Mouse (Mus musculus): Measurements from ENCODE around the gene Gstm5.
"Not testable (repeated sequence)": the region's sequence is repeated elsewhere in the genome, so short reads cannot be mapped to it uniquely, and the experiment has no call there.

The Gstm5 gene

DNA sequence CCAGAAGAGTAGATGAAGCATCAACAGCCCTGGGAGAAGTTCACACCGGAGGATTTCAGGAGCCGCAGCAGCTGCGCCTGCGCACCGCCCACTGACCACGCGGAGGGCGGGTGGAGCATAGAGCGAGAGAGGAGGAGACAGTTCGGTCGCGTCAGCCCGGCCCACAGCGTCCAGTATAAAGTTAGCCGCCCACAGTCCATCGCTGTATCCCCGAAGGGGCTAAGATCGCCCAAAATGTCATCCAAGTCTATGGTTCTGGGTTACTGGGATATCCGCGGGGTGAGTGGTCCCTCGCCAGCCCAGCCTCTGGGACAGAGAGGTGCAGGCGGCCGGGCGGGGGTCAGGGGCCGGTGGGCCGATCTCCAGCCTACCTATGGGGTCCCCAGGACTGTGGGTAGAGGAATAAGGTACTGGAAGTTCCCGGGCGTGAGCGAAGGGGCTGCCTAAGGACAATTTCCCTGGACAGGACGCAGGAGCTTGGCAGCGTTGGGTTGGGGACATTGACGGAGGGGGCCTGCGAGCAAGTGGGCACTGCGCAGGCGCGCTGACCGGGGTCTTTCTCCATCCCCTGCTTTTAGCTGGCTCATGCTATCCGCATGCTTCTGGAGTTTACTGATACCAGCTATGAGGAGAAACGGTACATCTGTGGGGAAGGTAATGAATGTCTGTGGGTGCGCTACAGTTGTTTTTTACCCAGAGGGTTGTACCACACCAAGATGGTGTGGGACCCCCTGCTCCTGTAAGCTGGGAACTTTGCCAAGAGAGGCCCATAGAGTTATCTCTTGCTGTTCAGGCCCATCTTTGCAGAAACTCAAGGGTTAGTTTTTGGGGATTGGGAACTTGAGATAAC lies at the start of gene Gstm5:
Gene Gstm5 (plus strand): TSS at position 102 of the 850 bp plus-strand sequence.
- peak; percentile 48 to 59 for DNase-seq (ENCODE audit: low spot score in 2 of 2)

DNA sequence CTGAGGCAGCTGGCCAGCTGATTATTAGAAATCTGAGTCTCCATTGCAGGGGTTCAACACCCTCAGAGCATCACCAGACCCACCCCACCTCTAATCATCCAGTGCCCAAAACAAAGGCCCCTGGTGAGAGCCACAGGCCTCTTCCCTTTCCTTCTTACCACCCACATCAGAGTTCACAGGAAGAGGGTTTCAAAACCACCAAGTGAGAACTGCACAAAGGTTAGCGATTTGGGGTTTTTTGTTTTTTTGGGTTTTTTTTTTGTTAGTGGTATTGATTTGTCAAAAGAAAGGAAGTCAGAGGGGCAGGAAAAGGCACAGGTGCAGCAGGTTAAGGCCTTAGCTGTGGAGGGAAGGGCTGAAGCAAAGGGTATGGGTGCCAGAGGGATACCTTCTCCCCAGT lies 49.4 kb upstream of the Gstm5 start:
- no peak for DNase-seq (ENCODE audit: low spot score in 2 of 2)

DNA sequence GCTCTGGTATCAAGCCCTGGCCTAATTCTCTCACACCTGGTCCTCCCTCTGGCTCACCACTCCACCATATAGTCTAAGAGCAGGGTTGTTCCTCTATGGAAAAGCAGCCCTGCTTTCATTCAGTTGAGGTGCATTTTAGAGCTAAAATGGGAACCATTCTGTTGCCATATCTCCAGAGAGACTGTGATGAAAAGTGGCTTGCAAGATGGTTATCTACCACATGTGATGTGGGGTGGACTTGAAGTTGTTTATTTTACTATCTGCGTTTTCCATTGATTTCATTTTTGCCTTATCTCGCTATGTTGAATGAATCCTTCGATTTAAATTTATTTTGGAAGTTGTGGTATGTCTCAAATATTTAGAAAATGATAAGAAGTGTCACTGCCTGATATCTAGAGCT lies 48.8 kb upstream of the Gstm5 start:
- DNase-seq (ENCODE audit: low spot score in 2 of 2) = no peak

- DNase-seq (ENCODE audit: low spot score in 2 of 2) = no peak
These were observed 47.5 kb upstream of the Gstm5 start for GRCm38 (mm10) chr3:107848126-107848525.

- no peak for DNase-seq (ENCODE audit: low spot score in 2 of 2)
These were observed 46.5 kb upstream of the Gstm5 start for GRCm38 (mm10) chr3:107849000-107849692.

DNA sequence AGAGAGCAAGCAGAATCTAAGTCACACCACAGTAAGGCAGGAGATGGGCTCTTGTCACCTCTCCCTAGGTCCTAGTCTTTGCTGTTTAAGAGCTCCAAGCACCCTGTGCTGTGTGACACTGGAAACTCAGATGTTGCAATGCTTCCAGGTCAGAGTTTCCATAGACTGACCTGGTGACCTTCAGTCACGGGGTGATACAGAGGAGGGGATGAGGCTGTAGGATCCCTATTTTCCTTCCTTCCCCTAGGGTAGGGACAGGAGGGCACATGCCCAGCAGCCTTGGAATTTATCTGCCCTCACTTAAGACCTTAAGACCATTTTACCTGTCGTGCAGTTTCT lies 46.0 kb upstream of the Gstm5 start:
- DNase-seq (ENCODE audit: low spot score in 2 of 2) = no peak

DNA sequence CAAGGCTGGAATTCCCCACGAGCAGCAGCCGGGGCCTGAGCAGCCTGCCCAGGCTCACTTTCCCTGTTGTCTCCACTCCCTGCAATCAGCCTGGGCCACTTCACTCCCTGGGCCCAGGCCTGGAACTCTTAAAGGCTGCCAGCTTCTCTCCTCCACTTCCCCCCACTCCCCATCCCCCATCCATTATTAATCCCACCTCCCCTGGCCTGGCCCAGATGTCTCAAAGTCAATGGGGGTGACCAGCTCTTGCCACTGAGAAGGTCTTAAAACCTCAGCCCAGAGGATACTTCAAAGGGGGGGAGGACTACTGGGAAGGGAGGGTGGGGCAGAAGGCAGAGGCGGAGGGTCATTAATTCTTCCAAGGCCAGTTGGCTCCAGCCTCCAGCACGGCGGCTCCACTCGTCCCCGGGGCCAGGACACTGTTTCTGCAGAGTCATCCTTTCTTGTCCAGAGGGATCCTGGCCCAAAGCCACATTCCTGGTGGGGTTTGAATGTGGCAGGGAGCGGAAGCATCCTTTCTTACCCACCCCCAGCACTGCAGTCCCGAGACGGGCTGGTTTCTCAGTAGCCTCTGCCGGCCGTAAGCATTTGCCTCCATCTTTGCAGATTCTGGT lies 45.1 kb upstream of the Gstm5 start:
- peak; percentile 33 to 43 for DNase-seq (ENCODE audit: low spot score in 2 of 2)

DNA sequence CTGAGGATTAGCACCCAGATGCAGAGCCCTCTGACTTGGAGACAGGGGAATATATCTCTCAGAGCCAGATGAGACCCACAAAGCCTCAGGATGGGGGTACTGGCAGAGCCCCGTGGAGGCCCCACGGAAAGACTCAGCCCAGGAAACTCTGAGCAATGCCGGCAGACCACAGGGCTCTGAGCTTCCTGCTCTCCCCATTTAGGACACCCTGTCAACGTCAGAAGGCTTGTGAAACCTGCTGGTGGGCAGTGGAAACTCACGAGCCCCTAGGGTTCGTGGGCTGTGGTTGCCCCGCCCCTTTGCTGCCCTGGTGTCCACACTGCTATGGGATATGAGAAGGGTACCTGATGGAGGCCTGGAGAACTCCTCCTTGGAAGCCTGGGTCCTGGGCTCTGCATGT lies 42.8 kb upstream of the Gstm5 start:
- DNase-seq (ENCODE audit: low spot score in 2 of 2) = no peak

DNA sequence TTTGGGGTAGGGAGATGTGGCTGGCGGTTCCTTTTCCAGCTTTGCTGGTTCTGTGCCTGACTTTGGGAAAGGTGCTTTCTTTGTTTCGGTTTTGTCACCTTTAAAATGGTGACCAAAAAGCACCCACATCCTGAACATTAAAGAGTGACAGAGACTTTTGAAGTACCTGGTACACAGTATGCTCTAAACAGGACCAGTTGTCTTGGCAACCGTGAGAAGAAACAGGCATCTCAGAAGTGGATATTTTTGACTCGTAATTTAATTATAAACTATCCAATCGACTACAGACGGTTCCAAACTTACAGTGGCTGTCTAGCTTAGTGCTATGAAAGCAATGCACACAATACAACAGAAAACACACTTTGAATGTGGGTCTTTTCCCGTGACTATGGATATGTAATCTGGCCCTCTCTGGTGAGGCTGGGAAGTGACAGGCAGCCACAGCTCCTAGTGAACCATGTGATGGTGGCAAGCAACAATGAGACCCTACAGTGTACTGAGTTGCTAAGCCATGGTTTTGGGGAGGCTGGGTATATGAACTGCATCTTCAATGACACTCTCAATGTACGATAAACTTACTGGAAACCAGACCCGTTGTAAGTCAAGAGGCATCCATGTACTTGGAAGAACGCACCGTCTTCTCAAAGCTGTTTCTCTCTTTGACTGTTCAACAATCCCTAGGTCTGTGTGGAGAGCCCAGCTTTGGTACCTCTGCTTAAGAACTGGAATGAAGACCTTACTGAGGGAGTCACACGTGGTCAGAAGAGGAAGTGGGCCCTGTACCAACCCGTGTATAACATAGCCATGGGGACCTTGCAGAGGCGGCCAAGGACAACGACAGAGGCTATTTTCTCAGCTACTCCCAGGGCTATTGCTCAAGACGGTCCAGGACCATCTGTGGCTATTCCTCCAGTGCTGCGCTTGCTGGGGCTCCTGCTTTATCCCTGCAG lies 42.1 kb upstream of the Gstm5 start:
- no peak for DNase-seq (ENCODE audit: low spot score in 2 of 2)

DNA sequence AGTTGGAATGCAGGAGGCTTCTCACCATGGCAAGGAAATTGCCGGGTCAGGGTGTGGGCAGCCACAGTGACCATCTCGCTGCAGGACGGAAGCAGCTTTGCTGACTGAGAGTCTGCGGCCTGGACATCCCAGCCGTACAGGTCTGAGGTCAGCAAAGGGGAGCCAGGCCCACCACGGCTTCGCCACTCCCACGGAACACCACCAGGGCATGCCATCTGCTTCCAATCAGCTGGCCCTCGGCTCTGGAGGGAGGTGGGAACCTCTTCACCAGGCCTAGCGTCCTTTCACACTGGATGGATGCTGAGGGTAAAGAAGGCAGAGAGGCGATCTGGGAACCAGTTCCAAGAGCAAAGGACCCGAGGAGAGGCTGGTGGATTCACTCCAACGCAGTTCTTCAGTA lies 40.3 kb upstream of the Gstm5 start:
- DNase-seq (ENCODE audit: low spot score in 2 of 2) = no peak

DNA sequence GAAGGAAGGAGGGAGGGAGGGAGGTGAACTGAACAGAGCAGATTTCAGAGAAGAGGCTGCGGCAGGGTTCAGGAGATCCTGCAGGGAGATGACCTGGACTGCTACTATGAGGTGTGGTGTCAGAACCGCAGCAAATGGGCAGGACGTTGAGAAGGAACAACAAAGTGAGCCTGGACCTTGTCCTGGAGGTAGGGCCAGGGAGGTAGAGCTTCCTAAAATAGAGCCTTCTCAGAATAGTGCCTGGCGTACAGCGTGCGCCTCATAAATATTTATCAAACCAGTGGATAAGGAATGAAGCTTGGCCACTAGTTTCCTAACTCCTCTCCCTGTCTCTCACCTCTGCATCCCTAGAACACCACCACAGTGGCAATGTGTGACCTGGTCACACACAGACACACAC lies 38.0 kb upstream of the Gstm5 start:
- no peak for DNase-seq (ENCODE audit: low spot score in 2 of 2)

DNA sequence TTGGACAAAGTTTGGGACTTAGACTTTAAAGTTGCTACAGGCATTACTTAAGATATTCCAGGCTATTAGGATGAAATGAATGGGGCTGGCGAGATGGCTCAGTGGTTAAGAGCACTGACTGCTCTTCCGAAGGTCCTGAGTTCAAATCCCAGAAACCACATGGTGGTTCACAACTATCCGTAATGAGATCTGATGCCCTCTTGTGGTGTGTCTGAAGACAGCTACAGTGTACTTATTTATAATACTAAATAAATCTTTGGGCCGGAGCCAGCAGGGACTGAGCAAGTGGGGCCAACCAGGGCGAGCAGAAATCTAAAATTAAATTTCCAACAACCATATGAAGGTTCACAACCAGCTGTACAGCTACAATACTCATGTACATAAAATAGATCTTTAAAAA lies 34.1 kb upstream of the Gstm5 start:
- DNase-seq (ENCODE audit: low spot score in 2 of 2) = not testable (repeated sequence)

- DNase-seq (ENCODE audit: low spot score in 2 of 2) = no peak
These were observed 33.1 kb upstream of the Gstm5 start for GRCm38 (mm10) chr3:107862471-107862870.

DNA sequence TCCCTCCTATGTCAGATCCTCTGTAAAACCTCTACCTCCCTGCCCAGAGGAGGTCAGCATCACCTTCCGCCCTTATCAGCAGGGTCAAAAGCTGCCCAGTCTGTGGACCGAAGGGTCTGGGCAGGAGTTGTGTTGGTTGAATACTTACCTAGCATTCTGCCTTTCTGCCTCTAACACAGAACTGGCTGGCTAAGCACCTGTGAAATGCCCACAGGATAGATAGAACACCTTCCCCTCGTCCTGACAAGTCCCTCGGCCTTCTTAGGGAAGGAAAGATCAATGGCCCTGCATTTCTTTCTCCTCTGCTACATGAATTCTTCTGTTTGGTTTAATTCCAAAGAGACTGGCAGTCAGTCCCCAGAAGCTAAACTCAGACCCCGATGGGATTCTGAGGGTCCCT lies 32.1 kb upstream of the Gstm5 start:
- no peak for DNase-seq (ENCODE audit: low spot score in 2 of 2)

DNA sequence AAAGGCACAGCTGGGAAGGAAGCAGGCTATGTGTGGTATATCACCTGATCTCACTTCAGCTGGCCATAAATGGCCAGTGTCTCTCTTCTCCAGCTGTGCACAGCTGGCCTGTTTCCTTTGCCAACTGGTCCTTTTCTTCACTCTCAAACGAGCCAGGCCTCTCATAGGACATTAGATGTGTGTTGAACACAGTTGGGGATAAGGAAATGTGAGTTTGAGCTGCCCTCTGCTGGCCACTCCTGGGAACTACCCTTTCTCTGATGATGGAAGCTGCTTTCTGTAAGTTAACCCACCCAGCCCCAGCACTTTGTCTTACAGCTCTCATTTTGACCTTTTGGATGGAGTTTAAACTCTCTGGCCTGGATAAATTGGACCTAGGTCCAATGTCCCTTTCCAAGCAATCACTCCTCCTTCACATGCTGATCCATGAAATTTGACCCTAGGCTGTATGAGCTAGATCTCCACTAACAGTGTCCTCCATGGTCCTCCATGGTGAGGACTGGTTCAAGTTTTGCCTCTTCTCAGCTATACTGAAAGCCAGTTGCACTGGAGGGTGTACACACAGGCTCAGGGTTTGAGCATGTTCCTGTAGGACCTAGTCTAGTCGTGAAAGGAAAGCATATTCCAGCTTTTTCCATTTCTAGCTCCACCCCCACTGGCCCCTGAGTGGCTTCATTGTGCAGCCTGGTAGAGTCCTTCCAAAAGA lies 31.6 kb upstream of the Gstm5 start:
- peak; percentile 70 to 79 for DNase-seq (ENCODE audit: low spot score in 2 of 2)

DNA sequence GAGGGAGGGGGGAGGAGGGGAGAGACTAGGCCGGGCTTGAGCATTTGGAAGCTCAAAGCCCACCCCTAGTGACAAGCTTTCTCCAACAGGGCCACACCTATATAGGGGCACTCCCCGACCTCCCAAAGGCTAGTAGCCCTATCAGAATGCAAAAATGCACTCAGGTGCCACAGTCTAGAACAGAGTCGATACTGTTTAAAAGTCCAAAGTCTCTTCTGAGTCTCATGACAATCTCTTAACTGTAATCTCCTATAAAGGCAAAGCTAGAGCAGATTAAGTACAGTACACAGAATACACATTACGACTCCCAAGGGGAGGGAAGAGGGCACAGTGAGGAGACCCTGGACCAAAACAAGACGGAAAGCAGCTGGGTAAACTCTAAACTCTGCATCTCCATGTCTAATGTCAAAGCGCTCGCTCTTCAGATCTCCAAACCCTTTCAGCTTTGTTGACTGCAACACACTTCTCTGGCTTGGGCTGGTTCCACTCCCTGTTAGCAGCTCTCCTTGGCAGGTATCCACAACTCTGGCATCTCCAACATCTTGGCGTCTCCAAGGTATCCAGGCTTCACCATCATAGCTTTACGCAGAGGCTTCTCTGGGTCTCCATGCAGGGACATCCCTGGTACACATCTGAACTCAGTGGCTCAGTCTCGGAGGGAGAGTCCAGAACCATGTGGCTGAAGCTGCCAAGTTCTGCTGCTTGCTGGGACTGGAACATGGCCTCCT lies 30.1 kb upstream of the Gstm5 start:
- no peak for DNase-seq (ENCODE audit: low spot score in 2 of 2)

GRCm38 (mm10) chr3:107867086-107867485 lies 28.5 kb upstream of the Gstm5 start:
- DNase-seq (ENCODE audit: low spot score in 2 of 2) = peak; percentile 73 to 79

DNA sequence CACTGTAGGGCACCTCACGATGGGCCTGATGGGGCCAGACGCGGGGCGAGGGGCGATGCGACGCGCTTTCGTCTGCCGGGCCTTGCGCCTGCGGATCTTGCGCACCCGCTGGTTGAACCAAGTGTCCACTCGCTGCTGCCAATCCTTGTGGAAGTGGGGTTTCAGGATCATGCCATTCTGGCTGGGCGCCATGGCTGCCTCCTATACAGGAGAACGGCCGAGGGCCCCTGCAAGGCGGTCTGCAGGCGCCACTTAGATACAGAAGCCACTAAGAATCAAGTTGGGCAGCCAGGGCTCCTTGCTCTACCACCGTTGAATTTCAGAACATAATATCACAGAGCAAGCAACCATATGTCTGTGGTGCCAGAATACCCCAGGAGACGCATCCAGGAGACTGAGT lies 27.2 kb upstream of the Gstm5 start:
- no peak for DNase-seq (ENCODE audit: low spot score in 2 of 2)

DNA sequence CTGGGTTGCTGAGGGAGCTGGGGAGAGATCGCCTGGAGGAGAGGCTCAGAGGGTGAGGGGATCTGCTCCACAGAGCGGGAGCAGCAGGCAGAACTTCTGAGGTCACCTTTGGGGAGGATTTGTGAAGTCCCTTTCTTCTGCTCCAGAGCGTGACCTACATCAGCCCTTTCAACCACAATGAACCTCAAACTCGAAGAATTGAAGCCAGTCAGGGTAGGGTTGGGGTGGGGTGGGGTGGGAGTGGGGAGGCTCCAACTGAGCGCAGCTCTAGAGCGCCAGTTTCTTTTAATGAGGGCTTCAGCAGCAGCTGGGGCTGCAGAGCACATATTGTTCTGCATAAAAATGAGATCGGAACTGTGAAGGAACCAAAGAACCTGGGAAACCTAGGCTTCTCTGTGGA lies 26.5 kb upstream of the Gstm5 start:
- DNase-seq (ENCODE audit: low spot score in 2 of 2) = no peak

- no peak for DNase-seq (ENCODE audit: low spot score in 2 of 2)
These were observed 25.7 kb upstream of the Gstm5 start for GRCm38 (mm10) chr3:107869925-107870324.
